Mouse (Mus musculus) heart, adult 2 months (tissue): ENCODE measurements around the gene S100a8.

Experiments used
- CTCF ChIP-seq: fragments of 200-600 bp; IDR thresholded peaks from 2 replicates; pipeline ENCODE4 v1.8.1; 2022; ENCODE audit warnings: antibody characterized with exemption, mild to moderate bottlenecking, moderate library complexity
- EP300 ChIP-seq: fragments of 200-500 bp; IDR thresholded peaks from 2 replicates; pipeline ENCODE4 v1.6.1; 2011; ENCODE audit warnings: low read depth, low read length, control low read depth; ENCODE audit not compliant: insufficient read depth
- POLR2A ChIP-seq: fragments of 200-500 bp; IDR thresholded peaks from 2 replicates; pipeline ENCODE4 v1.6.1; 2011; ENCODE audit warnings: mild to moderate bottlenecking, low read depth, low read length, control low read depth; ENCODE audit not compliant: insufficient read depth

GRCm38 (mm10) chr3:90638511-90639275, 30.1 kb upstream of the S100a8 start:
- TF ChIP-seq POLR2A (no peak), CTCF (no peak), EP300 (no peak)
